Comparison of ENCODE assay signal across 8 mouse cellular contexts in genomic region chr1:189883531-189884170, GRCm38 (mm10). TPM values are rescaled to one million over a fixed set of nuclear protein-coding genes. Genes with fewer than 3 reads are reported as not detected.
DNase-seq lines count a peak whose midpoint lies in the region; ATAC-seq and TF ChIP-seq lines count a peak whose summit lies in the region.

No protein-coding gene starts in this region.

- no peak overlapping the region for H3K9ac ChIP-seq in neural tube, embryonic 11.5 days (ENCODE audit: low read length)

- no peak overlapping the region for H3K4me2 ChIP-seq in neural tube, embryonic 11.5 days (ENCODE audit: low read depth)

- WGBS in neural tube, embryonic 11.5 days = 30% methylated on average over 18 of the region's 18 CpGs

- peak; percentile 29; the same call in 1 of the 2 replicates for ATAC-seq in neural tube, embryonic 11.5 days (ENCODE audit: insufficient read depth, low FRiP score, low TSS enrichment)

- no peaks in the 10 kb centered on the region for H3K36me3 ChIP-seq in neural tube, embryonic 11.5 days (ENCODE audit: control insufficient read depth, insufficient read depth, low read length)

- H3K4me1 ChIP-seq in neural tube, embryonic 11.5 days (ENCODE audit: control insufficient read depth, insufficient read depth, low read length) = no peaks in the 10 kb centered on the region; the same call in 1 of the 2 replicates

- no peaks in the 10 kb centered on the region for H3K27me3 ChIP-seq in neural tube, embryonic 11.5 days (ENCODE audit: control insufficient read depth, insufficient read depth, low read length)

- no peak overlapping the region for H3K4me3 ChIP-seq in neural tube, embryonic 11.5 days (ENCODE audit: low read depth, low read length)

- no peak overlapping the region for H3K27ac ChIP-seq in neural tube, embryonic 11.5 days (ENCODE audit: low read depth, low read length)

- no peaks in the 10 kb centered on the region for H3K9me3 ChIP-seq in neural tube, embryonic 11.5 days (ENCODE audit: control insufficient read depth, low read length)

- DNase-seq in ovary, postnatal 14 days (ENCODE audit: low spot score) = peak; percentile 49
- DNase-seq in ovary, adult 18-20 months (ENCODE audit: low spot score) = no peak
- peak; percentile 35 for DNase-seq in brain, embryonic 14.5 days (ENCODE audit: low read depth)
- peak; percentile 32 to 38 for DNase-seq in frontal cortex, postnatal 14 days (ENCODE audit: low spot score in 2 of 2)
- DNase-seq in kidney, postnatal 10 days = peak; percentile 82
- DNase-seq in liver = peak; percentile 69
- DNase-seq in neural tube, embryonic 11.5 days (ENCODE audit: low spot score) = peak; percentile 47
- DNase-seq in B cell, adult 2 months = no peak

- peak; percentile 43; the same call in 1 of the 2 replicates for TF ChIP-seq CTCF in brain, embryonic 14.5 days (IDR thresholded peaks at IDR 0.05; ENCODE audit: borderline replicate concordance, extremely low read depth, insufficient read depth, insufficient read length)

- TF ChIP-seq POLR2A in brain, embryonic 14.5 days (IDR thresholded peaks at IDR 0.05; ENCODE audit: borderline replicate concordance, extremely low read depth, insufficient read depth, insufficient read length, poor library complexity, severe bottlenecking) = no peak

RNA-seq across cellular contexts. Expression of gene Smyd2, which starts 38.5 kb away (rescaled TPM):
- polyA plus RNA-seq in brain, embryonic 14.5 days (2012; rRNA removed) = 70.1 and 84.7 TPM in 2 replicates
- polyA plus RNA-seq in neural tube, embryonic 11.5 days (2014; fragmentation: Nextera tagmentation; extraction: Ambion mirVana) = 64.1 and 64.8 TPM in 2 replicates

Comparison
In these comparisons a context has a peak if more than half of its experiments do, and no peak if none do; other contexts are left out.
1. DNase-seq: peak in ovary, postnatal 14 days (single experiment), brain, embryonic 14.5 days (single experiment), frontal cortex, postnatal 14 days (2 of 2), kidney, postnatal 10 days (single experiment), liver (single experiment) and neural tube, embryonic 11.5 days (single experiment); none in ovary, adult 18-20 months (single experiment) and B cell, adult 2 months (0 of 2).